ENCODE assay signal across 12 mouse cellular contexts in the genomic region with DNA sequence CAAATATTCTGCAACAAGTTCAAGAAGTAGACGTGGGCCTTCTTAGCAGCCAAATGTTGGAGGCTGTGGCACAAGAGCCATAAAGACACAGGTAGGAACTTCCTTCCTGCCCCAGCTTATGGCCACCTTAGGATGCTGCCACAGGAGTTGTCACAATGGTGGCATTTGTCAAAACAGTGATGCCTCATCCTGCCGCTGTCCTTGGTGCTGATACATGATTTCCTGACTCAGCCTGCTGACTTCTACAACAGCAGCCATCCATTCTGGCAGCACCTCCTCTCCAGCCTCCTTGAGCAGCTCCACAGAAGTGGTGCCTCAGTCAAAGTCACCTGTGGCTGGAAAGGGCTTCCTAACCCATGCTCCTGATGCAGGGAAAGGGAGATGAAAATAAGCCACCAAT. TPM values are rescaled to one million over a fixed set of nuclear protein-coding genes. Genes with fewer than 3 reads are reported as not detected.
DNase-seq lines count a peak whose midpoint lies in the region; ATAC-seq lines count a peak whose summit lies in the region.
"Had no signal": no experiment of that assay in that cellular context is flagged by ENCODE, and none has a peak within 500 bp of the region (broad histone marks: within the 10 kb centered on the region; RNA-seq: fewer than 3 reads in every experiment).

No protein-coding gene starts in this region.

- DNase-seq in kidney, postnatal 10 days = peak; percentile 10
- no peak for DNase-seq in kidney, adult 8-10 months
- DNase-seq in ES-CJ7 (ENCODE audit: low read depth, low spot score) = peak; percentile 45
- peak; percentile 14 for DNase-seq in thymus, postnatal 25 days
- no peak for DNase-seq in urinary bladder, postnatal 14 days (ENCODE audit: low spot score)
- no peak for DNase-seq in right cerebral cortex, postnatal 10 days (ENCODE audit: low spot score in 2 of 2)
- DNase-seq: adrenal gland, adult 8-10 months; lung, adult 2 months had no signal

- 0 out of 2 replicates have a peak, but pooled peaks have one; percentile 36 for ATAC-seq in common myeloid progenitor, adult 5-6 weeks (replicated peaks; ENCODE audit: low read depth, poor library complexity, severe bottlenecking)
- ATAC-seq: intestine, embryonic 15.5 days had no signal

RNA-seq across cellular contexts. Expression of a gene that starts 5.0 kb away (rescaled TPM):
- not detected in 2 replicates for total RNA-seq in common myeloid progenitor, adult 5-6 weeks (2017)
- total RNA-seq: hematopoietic stem cell, adult 5-6 weeks had no signal

RNA-seq across cellular contexts. Expression of a gene that starts 23.5 kb away (rescaled TPM):
- total RNA-seq in common myeloid progenitor, adult 5-6 weeks (2017) = 5.6 and 5.9 TPM in 2 replicates

RNA-seq across cellular contexts. Expression of a gene that starts 39.0 kb away (rescaled TPM):
- total RNA-seq in common myeloid progenitor, adult 5-6 weeks (2017) = 0.05 and 0.24 TPM in 2 replicates

RNA-seq across cellular contexts. Expression of a gene that starts 42.0 kb away (rescaled TPM):
- not detected in 2 replicates for total RNA-seq in common myeloid progenitor, adult 5-6 weeks (2017)
- total RNA-seq: adrenal gland, adult 8-10 months; layer of hippocampus, postnatal 25 days had no signal

RNA-seq across cellular contexts. Expression of a gene that starts 51.1 kb away (rescaled TPM):
- total RNA-seq in common myeloid progenitor, adult 5-6 weeks (2017) = 0.41 and 1.8 TPM in 2 replicates

Comparison
In these comparisons a context has a peak if more than half of its experiments do, and no peak if none do; other contexts are left out.
1. DNase-seq: peak in kidney, postnatal 10 days (single experiment), ES-CJ7 (single experiment) and thymus, postnatal 25 days (single experiment); none in kidney, adult 8-10 months (0 of 2), urinary bladder, postnatal 14 days (single experiment) and right cerebral cortex, postnatal 10 days (0 of 2).